Mouse (Mus musculus): ENCODE results near the gene Serpine1.

DNA sequence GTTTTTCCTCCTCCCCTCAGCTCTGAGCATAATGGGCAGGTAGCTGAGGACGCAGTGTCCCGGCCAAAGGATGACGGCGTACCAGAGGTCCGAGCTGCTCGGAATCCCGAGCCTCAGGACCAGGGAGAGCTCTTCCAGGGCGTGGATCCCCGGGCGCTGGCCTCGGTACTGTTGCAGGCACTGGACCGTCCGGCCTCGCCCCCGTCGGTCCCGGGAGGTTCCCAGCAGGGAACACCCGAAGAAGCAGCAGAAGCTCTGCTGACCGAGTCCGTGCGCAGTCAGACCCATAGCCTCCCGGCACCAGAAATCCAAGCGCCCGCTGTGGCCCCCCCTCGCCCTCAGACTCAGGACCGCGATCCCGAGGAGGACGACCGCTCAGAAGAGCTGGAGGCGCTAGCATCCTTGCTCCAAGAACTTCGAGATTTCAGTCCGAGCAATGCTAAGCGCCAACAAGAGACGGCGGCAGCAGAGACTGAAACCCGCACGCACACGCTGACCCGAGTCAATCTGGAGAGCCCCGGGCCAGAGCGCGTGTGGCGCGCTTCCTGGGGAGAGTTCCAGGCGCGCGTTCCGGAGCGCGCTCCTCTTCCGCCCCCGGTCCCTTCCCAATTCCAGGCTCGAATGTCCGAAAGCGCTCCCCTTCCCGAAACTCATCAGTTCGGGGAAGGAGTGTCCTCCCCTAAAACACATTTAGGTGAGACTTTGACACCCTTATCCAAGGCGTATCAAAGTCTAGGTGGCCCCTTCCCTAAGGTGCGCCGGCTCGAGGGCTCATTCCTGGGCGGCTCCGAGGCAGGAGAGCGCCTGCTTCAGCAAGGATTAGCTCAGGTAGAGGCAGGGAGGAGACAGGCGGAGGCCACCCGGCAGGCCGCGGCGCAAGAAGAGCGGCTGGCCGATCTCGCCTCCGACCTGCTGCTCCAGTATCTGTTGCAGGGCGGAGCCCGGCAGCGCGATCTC is 40.7 kb downstream of the Serpine1 start:
- TF ChIP-seq POLR2A (IDR thresholded peaks at IDR 0.05; ENCODE audit: control insufficient read depth in 1 of 2, insufficient read depth in 1 of 2, low read depth in 1 of 2, low read length in 2 of 2, poor library complexity in 1 of 2) (no peak; a peak in 1 of 4 replicates), CTCF (IDR thresholded peaks at IDR 0.05 in 2 of 3, conservative IDR thresholded peaks at IDR 0.05 in 1 of 3; ENCODE audit: control insufficient read depth in 1 of 3, insufficient read depth in 1 of 3, low read depth in 2 of 3, low read length in 3 of 3, poor library complexity in 1 of 3, severe bottlenecking in 1 of 3) (no peak)

Measured in MEL (cell line).